Mouse (Mus musculus): Measurements from ENCODE around the gene Cerk. TPM values are rescaled to one million over a fixed set of nuclear protein-coding genes. Genes with fewer than 3 reads are reported as not detected.
"Not testable (repeated sequence)": the region's sequence is repeated elsewhere in the genome, so short reads cannot be mapped to it uniquely, and the experiment has no call there.

The Cerk gene
- polyA plus RNA-seq, 1 experiment from 2014 or later = 11.4 TPM

- 82% methylated on average over 2 of the region's 2 CpGs for WGBS
Measured at GRCm38 (mm10) chr15:86226968-86227367, 41.0 kb upstream of the Cerk start.

GRCm38 (mm10) chr15:86226221-86226620 lies 40.3 kb upstream of the Cerk start:
- no peak overlapping the region for H3K27ac ChIP-seq (ENCODE audit: low read length)
- 85% methylated on average over 5 of the region's 5 CpGs for WGBS
- H3K9me3 ChIP-seq (replicated peaks; ENCODE audit: control insufficient read depth, low read length) = no peaks in the 10 kb centered on the region
- no peak overlapping the region for H3K4me2 ChIP-seq (ENCODE audit: low read depth, low read length)
- ATAC-seq (ENCODE audit: insufficient read depth, low FRiP score) = no peak
- no peak overlapping the region for H3K4me3 ChIP-seq (replicated peaks; ENCODE audit: low read length)
- H3K36me3 ChIP-seq (ENCODE audit: control insufficient read depth, insufficient read depth, low read length) = no peaks in the 10 kb centered on the region
- no peak overlapping the region for H3K9ac ChIP-seq (ENCODE audit: low read length)
- no peaks in the 10 kb centered on the region for H3K27me3 ChIP-seq (ENCODE audit: control insufficient read depth, insufficient read depth, low read length)
- H3K4me1 ChIP-seq (ENCODE audit: control insufficient read depth, insufficient read depth, low read length) = no peaks in the 10 kb centered on the region

More at GRCm38 (mm10) chr15:86226968-86227367, 41.0 kb upstream of the Cerk start:
- H3K4me2 ChIP-seq (ENCODE audit: low read depth, low read length) = no peak overlapping the region
- H3K9me3 ChIP-seq (replicated peaks; ENCODE audit: control insufficient read depth, low read length) = no peaks in the 10 kb centered on the region
- ATAC-seq (ENCODE audit: insufficient read depth, low FRiP score) = no peak
- H3K27me3 ChIP-seq (ENCODE audit: control insufficient read depth, insufficient read depth, low read length) = no peaks in the 10 kb centered on the region
- no peak overlapping the region for H3K9ac ChIP-seq (ENCODE audit: low read length)
- H3K36me3 ChIP-seq (ENCODE audit: control insufficient read depth, insufficient read depth, low read length) = no peaks in the 10 kb centered on the region
- no peak overlapping the region for H3K27ac ChIP-seq (ENCODE audit: low read length)
- no peak overlapping the region for H3K4me3 ChIP-seq (replicated peaks; ENCODE audit: low read length)
- H3K4me1 ChIP-seq (ENCODE audit: control insufficient read depth, insufficient read depth, low read length) = no peaks in the 10 kb centered on the region

DNA sequence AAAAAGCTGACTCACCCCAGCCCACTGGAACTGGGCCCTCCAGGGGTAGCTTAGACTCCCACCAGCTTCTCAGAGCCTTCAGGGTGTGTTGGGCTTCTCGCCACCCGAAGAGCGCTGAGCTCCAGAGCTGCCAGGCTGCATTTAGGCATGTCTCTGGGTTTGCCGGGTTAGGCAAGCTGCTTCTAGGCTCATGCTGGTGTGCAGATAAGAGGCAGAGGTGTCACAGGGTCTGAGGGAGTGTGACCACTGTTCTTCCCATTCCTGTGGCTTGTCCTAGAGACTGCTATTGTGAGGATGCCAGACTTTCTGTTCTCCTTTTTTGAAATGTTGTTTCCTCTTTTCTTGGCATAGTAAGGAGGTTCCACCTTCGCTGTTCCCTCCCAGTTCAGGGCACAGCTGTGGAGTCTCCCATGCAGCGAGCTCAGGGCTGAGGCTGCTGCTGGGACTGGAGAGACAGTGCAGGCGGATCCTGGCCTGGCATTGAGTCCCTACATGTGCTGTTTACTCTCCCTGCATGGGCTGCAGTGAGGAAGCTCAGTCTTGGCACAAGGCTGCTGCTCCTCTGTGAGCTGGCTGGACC lies 39.1 kb upstream of the Cerk start:
- Histone ChIP-seq H3K4me3 (replicated peaks; ENCODE audit: low read length) (no peak overlapping the region), H3K4me2 (ENCODE audit: low read depth, low read length) (no peak overlapping the region), H3K36me3 (ENCODE audit: control insufficient read depth, insufficient read depth, low read length) (no peaks in the 10 kb centered on the region), H3K27ac (ENCODE audit: low read length) (no peak overlapping the region), H3K9me3 (replicated peaks; ENCODE audit: control insufficient read depth, low read length) (no peaks in the 10 kb centered on the region), H3K27me3 (ENCODE audit: control insufficient read depth, insufficient read depth, low read length) (no peaks in the 10 kb centered on the region), H3K9ac (ENCODE audit: low read length) (no peak overlapping the region), H3K4me1 (ENCODE audit: control insufficient read depth, insufficient read depth, low read length) (no peaks in the 10 kb centered on the region)
- WGBS = 80% methylated on average over 7 of the region's 7 CpGs
- ATAC-seq (ENCODE audit: insufficient read depth, low FRiP score) = peak; percentile 25; the same call in 1 of the 2 replicates

DNA sequence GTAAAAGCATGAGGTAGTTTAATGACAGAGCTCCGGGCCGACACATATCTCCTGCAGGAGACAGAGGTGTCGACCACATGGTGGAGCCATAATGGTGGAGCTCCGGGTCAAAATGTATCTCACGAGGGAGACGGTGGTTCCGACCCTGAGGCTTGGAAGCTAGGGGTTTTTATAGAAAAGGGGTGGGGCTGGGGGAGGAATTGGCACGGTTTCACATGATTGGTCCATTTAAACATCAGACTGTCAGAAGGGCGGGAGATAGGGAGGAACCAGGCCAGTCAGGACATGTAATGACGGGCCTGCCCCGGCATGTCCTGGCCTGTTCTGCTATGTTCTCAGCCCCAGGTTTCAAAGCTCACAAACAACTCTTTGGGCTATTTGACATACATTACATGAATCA lies 36.0 kb upstream of the Cerk start:
- not testable (repeated sequence) for H3K4me1 ChIP-seq (ENCODE audit: control insufficient read depth, insufficient read depth, low read length); ATAC-seq (ENCODE audit: insufficient read depth, low FRiP score); H3K36me3 ChIP-seq (ENCODE audit: control insufficient read depth, insufficient read depth, low read length); H3K9me3 ChIP-seq (replicated peaks; ENCODE audit: control insufficient read depth, low read length); H3K4me3 ChIP-seq (replicated peaks; ENCODE audit: low read length); H3K4me2 ChIP-seq (ENCODE audit: low read depth, low read length); H3K9ac ChIP-seq (ENCODE audit: low read length); H3K27ac ChIP-seq (ENCODE audit: low read length); H3K27me3 ChIP-seq (ENCODE audit: control insufficient read depth, insufficient read depth, low read length)
- 80% methylated on average over 11 of the region's 11 CpGs for WGBS

DNA sequence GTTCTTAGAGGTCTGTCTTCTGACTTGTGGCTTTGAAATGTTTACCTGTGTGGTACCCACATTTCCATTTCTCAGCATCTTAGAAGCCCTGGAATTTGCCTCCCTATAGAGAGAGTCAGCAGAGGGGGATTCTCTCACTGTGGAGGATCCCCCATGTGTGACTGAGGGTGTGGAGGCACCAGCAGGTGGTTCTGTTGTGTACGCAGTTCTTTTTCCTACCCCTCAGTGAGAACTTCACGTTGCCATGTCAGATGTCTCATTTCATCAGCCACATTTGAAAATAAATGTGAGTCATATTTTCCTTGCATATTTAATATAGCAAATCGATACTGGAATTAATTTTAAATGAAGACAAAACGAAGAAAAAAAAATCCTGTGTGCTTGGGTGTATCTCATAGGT lies 35.4 kb upstream of the Cerk start:
- no peaks in the 10 kb centered on the region for H3K36me3 ChIP-seq (ENCODE audit: control insufficient read depth, insufficient read depth, low read length)
- H3K9me3 ChIP-seq (replicated peaks; ENCODE audit: control insufficient read depth, low read length) = no peaks in the 10 kb centered on the region
- H3K9ac ChIP-seq (ENCODE audit: low read length) = no peak overlapping the region
- no peak for ATAC-seq (ENCODE audit: insufficient read depth, low FRiP score)
- H3K4me1 ChIP-seq (ENCODE audit: control insufficient read depth, insufficient read depth, low read length) = no peaks in the 10 kb centered on the region
- no peak overlapping the region for H3K4me2 ChIP-seq (ENCODE audit: low read depth, low read length)
- no peaks in the 10 kb centered on the region for H3K27me3 ChIP-seq (ENCODE audit: control insufficient read depth, insufficient read depth, low read length)
- 77% methylated on average over 4 of the region's 4 CpGs for WGBS
- no peak overlapping the region for H3K27ac ChIP-seq (ENCODE audit: low read length)
- no peak overlapping the region for H3K4me3 ChIP-seq (replicated peaks; ENCODE audit: low read length)

DNA sequence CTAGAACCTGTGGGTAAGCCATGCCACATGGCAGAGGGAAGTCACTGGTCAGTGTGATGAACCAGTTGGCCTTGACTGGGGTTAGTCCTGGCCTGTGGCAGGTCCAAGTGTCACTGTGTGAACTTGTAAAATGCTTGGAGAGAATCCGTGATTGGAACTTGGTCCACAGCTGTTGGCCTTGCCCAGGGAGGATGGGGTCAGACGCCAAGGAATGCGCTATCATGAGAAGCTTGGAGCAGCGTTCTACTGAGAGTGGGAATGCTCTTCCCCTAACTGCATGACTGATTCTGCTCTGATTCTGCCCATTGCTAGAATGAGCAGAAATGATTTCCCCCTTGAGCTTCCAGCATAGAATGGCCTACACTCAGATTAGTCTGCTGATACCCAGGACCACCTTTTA lies 34.8 kb upstream of the Cerk start:
- Histone ChIP-seq H3K9me3 (replicated peaks; ENCODE audit: control insufficient read depth, low read length) (no peaks in the 10 kb centered on the region), H3K36me3 (ENCODE audit: control insufficient read depth, insufficient read depth, low read length) (no peaks in the 10 kb centered on the region), H3K4me1 (ENCODE audit: control insufficient read depth, insufficient read depth, low read length) (no peaks in the 10 kb centered on the region), H3K9ac (ENCODE audit: low read length) (no peak overlapping the region), H3K4me2 (ENCODE audit: low read depth, low read length) (no peak overlapping the region), H3K4me3 (replicated peaks; ENCODE audit: low read length) (no peak overlapping the region), H3K27me3 (ENCODE audit: control insufficient read depth, insufficient read depth, low read length) (no peaks in the 10 kb centered on the region), H3K27ac (ENCODE audit: low read length) (no peak overlapping the region)
- WGBS = 82% methylated on average over 4 of the region's 4 CpGs
- no peak for ATAC-seq (ENCODE audit: insufficient read depth, low FRiP score)

GRCm38 (mm10) chr15:86220229-86220630 lies 34.3 kb upstream of the Cerk start:
- no peak overlapping the region for H3K9ac ChIP-seq (ENCODE audit: low read length)
- no peak for ATAC-seq (ENCODE audit: insufficient read depth, low FRiP score)
- H3K4me2 ChIP-seq (ENCODE audit: low read depth, low read length) = no peak overlapping the region
- no peak overlapping the region for H3K27ac ChIP-seq (ENCODE audit: low read length)
- no peaks in the 10 kb centered on the region for H3K36me3 ChIP-seq (ENCODE audit: control insufficient read depth, insufficient read depth, low read length)
- H3K27me3 ChIP-seq (ENCODE audit: control insufficient read depth, insufficient read depth, low read length) = no peaks in the 10 kb centered on the region
- no peaks in the 10 kb centered on the region for H3K9me3 ChIP-seq (replicated peaks; ENCODE audit: control insufficient read depth, low read length)
- 80% methylated on average over 5 of the region's 5 CpGs for WGBS
- no peak overlapping the region for H3K4me3 ChIP-seq (replicated peaks; ENCODE audit: low read length)
- H3K4me1 ChIP-seq (ENCODE audit: control insufficient read depth, insufficient read depth, low read length) = peaks cover 2% of the 10 kb centered on the region; the same call in 1 of the 2 replicates

DNA sequence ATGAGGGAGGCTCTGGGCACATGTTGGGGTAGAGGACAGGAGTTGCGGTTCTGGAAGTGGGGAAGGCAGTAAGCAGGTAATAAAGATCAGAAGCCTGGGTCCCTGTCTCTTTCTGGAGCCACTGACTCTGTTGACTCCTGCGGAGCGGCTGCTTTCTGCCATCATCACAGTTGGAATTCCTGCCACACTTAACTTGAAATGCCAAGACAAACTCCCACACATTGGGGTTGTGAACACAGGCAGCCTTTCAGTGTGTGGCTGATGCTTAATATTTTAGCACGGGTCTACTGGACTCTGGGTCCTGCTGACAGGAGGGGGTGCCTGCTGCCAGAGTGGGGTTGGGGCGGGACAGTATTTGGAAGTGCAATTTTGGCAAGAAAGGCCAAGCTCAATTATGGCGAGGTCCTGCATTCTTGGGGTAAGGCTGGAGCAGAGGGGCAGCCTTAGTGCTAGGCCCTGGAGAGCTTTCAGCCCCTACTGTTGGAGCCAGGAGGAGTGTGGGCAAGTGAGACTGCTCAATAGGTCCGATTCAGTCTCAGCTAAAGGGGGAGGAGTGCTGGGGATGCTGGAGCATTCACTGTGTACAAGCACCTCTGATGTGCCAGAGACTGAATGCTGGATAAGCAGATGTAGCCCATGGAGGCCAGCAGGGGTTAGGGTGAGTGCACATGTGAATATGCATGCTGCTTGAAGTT lies 33.7 kb upstream of the Cerk start:
- no peaks in the 10 kb centered on the region for H3K9me3 ChIP-seq (replicated peaks; ENCODE audit: control insufficient read depth, low read length)
- H3K4me1 ChIP-seq (ENCODE audit: control insufficient read depth, insufficient read depth, low read length) = peaks cover 7% of the 10 kb centered on the region; the same call in 1 of the 2 replicates
- no peaks in the 10 kb centered on the region for H3K36me3 ChIP-seq (ENCODE audit: control insufficient read depth, insufficient read depth, low read length)
- no peak overlapping the region for H3K27ac ChIP-seq (ENCODE audit: low read length)
- no peak for ATAC-seq (ENCODE audit: insufficient read depth, low FRiP score)
- no peak overlapping the region for H3K4me3 ChIP-seq (replicated peaks; ENCODE audit: low read length)
- no peak overlapping the region for H3K4me2 ChIP-seq (ENCODE audit: low read depth, low read length)
- H3K27me3 ChIP-seq (ENCODE audit: control insufficient read depth, insufficient read depth, low read length) = no peaks in the 10 kb centered on the region
- 73% methylated on average over 7 of the region's 7 CpGs for WGBS
- no peak overlapping the region for H3K9ac ChIP-seq (ENCODE audit: low read length)

DNA sequence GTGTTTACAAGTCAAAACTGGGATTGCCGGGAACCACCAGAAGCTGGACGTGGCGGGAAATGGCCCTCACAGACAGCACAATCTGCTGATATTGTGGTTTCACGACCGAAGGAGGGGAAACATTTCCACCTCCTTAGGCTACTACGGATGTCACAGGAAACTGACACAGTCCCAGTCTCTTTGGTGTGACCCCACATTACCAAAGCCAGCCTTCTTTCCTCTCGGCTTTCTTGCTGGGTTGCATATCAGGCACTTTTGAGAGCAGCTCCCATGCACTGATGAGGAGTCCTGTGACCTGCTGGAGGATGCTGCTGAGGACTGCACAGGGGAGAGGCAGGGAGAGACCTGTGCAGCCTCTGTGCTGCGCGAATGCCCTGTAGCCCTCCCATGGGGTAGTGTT lies 30.7 kb upstream of the Cerk start:
- H3K27me3 ChIP-seq (ENCODE audit: control insufficient read depth, insufficient read depth, low read length); H3K9me3 ChIP-seq (replicated peaks; ENCODE audit: control insufficient read depth, low read length); ATAC-seq (ENCODE audit: insufficient read depth, low FRiP score); H3K4me2 ChIP-seq (ENCODE audit: low read depth, low read length); H3K36me3 ChIP-seq (ENCODE audit: control insufficient read depth, insufficient read depth, low read length); H3K4me3 ChIP-seq (replicated peaks; ENCODE audit: low read length); H3K9ac ChIP-seq (ENCODE audit: low read length); H3K27ac ChIP-seq (ENCODE audit: low read length): not testable (repeated sequence)
- H3K4me1 ChIP-seq (ENCODE audit: control insufficient read depth, insufficient read depth, low read length) = peaks cover 16% of the 10 kb centered on the region
- WGBS = 85% methylated on average over 9 of the region's 9 CpGs
